Mouse (Mus musculus): Measurements from ENCODE around the gene BC025446. TPM values are rescaled to one million over a fixed set of nuclear protein-coding genes. Genes with fewer than 3 reads are reported as not detected.

BC025446 gene
- polyA plus RNA-seq (2015; fragmentation: Nextera tagmentation; extraction: Ambion mirVana) = 0.44 and 0.55 TPM in 2 replicates

DNA sequence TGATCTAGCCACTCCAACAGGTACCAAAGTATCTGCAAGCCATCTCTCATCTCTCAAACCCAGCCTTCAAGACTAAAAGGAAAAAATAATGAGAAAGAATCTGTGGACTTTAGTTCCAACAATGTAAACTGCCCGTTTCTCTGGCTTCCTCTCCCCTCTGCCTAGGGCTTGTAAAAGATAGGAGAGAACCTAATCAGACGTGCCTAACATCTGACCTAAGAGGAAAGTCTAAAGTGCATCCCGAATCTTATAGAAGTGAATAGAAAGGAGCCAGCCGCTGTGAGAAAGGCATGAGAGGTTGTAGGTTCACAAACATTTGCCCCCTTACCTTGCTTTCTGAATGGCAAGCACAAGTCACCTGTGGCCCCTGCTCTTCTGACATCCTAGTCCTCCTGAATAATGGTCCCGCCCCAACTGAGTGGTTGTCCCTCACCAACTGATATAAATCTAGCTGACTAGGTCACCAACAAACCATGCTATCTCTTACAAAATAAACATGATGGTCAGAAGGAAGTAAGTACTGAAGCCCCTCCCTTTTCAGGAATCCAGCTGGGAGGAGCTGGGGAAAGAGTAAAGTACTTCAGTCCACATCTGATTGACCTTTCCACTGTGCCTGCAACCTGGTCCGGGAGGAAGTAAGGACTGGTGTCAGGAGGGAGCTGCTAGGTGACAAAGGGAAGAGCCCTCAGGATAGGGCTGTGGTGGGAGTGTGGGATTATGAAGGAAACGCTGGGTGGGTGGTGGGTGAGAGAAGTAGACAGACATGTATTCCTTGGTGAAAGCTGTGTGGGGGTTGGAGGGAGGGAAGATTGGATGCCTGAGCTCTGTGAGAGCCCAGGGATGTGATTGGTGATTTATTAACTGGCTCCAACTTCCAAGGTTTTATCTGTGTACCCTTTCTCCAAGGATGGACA is at the start of gene BC025446:
TSS of gene BC025446 (plus strand) at position 599 of the 914 bp plus-strand sequence.

DNA sequence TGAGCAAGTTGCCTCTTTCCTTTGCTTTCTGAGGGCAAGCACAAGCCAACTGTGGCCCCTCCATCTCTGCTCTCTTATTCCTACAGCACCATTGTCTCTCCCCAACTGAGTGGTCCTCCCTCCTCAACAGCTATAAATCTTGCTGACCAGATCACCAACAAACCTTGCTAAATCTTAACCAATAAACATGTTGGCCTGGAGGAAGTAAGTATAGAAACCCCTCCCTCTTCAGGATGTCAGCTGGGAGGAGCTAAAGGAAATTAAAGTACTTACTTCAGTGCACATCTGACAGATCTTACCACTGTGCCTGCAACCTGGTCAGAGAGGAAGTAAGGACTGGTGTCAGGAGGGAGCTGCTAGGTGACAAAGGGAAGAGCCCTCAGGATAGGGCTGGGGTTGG is 51.9 kb downstream of the BC025446 start, which contains the start of gene Ly6f:
TSS of gene Ly6f (plus strand) at position 301 of the 400 bp plus-strand sequence.

Other genes with a start within 250 kb of the BC025446 start
- gene Ly6i, start 232.9 kb upstream of the BC025446 start, polyA plus RNA-seq (2015; fragmentation: Nextera tagmentation; extraction: Ambion mirVana) = 0.35 and 0.41 TPM in 2 replicates
- gene Ly6a, start 218.3 kb upstream of the BC025446 start, polyA plus RNA-seq (2015; fragmentation: Nextera tagmentation; extraction: Ambion mirVana) = 150 and 159 TPM in 2 replicates
- gene Ly6c1, start 167.5 kb upstream of the BC025446 start, polyA plus RNA-seq (2015; fragmentation: Nextera tagmentation; extraction: Ambion mirVana) = 132 and 138 TPM in 2 replicates
- gene Ly6c2, start 104.4 kb upstream of the BC025446 start, polyA plus RNA-seq (2015; fragmentation: Nextera tagmentation; extraction: Ambion mirVana) = 5.6 and 9.0 TPM in 2 replicates
- gene Ly6g, start 61.1 kb upstream of the BC025446 start, polyA plus RNA-seq (2015; fragmentation: Nextera tagmentation; extraction: Ambion mirVana) = 0.33 and 0.58 TPM in 2 replicates
- not detected in 2 replicates for gene Ly6f, start 52.0 kb downstream of the BC025446 start, polyA plus RNA-seq (2015; fragmentation: Nextera tagmentation; extraction: Ambion mirVana)

Measured in adrenal gland, postnatal 0 days (tissue).